Mouse (Mus musculus) bone marrow, adult 2 months (tissue): ENCODE data around the gene Rbp1. TPM values are rescaled to one million over a fixed set of nuclear protein-coding genes. Genes with fewer than 3 reads are reported as not detected.

ENCODE experiments used
- H3K27ac ChIP-seq: fragments of 200-500 bp; 2 replicates; pipeline ENCODE4 v1.5.1; 2012; ENCODE audit warnings: low read depth, mild to moderate bottlenecking, control low read depth, inconsistent platforms, low read length; ENCODE audit not compliant: control insufficient read depth, poor library complexity, insufficient read depth
- H3K4me1 ChIP-seq: fragments of 200-500 bp; 2 replicates; pipeline ENCODE4 v1.6.1; 2011; ENCODE audit warnings: low read length; ENCODE audit not compliant: control insufficient read depth, insufficient read depth
- H3K4me3 ChIP-seq: fragments of 200-500 bp; replicated peaks from 2 replicates; pipeline ENCODE3; 2011; ENCODE audit warnings: mild to moderate bottlenecking, low read depth, low read length, control low read depth; ENCODE audit not compliant: control insufficient read depth
- CTCF ChIP-seq: fragments of 200-500 bp; IDR thresholded peaks from 2 replicates; pipeline ENCODE4 v1.5.1; 2011; ENCODE audit warnings: low read length, control low read depth; ENCODE audit not compliant: control insufficient read depth, insufficient read depth
- POLR2A ChIP-seq: fragments of 200-500 bp; IDR thresholded peaks from 2 replicates; pipeline ENCODE4 v1.6.1; 2011; ENCODE audit warnings: low read depth, mild to moderate bottlenecking, control low read depth, low read length, borderline replicate concordance; ENCODE audit not compliant: control insufficient read depth
- WGBS: fragments of 180-500 bp; shearing (Covaris S2); methylation state at CpG from one replicate; pipeline ENCODE4 v1.1.7; 2018; 5-methylcytosine and 5-hydroxymethylcytosine counted together
- polyA plus RNA-seq: library from polyadenylated mRNA; stranded (reverse); fragments of >200 nt; gene quantifications from 2 replicates; pipeline ENCODE4 v1.2.4, GENCODE M21; 2011; ENCODE audit warnings: low replicate concordance; ENCODE audit not compliant: missing spikeins, insufficient read depth, insufficient read length

The Rbp1 gene
- polyA plus RNA-seq, 1 experiment, result 4.9 TPM

DNA sequence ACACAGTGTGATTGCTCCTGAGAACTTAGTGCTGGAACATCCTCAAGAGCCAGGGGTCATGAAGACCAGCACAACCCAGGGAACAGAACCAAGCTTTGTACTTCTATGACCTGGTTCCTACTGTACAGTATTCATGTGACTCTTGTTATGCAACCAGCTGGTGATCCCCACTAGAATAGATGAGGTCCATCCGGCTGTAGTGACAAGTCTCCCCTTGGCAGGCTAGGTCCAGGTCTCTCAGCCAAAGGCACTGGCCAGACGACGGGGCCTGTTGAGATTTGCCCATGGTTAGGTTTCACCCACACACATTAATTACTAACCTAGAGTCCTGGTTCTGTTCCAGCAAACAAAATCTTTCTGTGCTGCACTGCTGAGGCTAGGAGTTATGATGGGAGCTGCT lies 4.4 kb upstream of the Rbp1 start:
- 81% methylated on average over 3 of the region's 3 CpGs for WGBS
- Histone ChIP-seq H3K4me3 (no peak overlapping the region), H3K27ac (no peak overlapping the region), H3K4me1 (no peaks in the 10 kb centered on the region)
- TF ChIP-seq POLR2A, result no peak
- TF ChIP-seq CTCF, result no peak

DNA sequence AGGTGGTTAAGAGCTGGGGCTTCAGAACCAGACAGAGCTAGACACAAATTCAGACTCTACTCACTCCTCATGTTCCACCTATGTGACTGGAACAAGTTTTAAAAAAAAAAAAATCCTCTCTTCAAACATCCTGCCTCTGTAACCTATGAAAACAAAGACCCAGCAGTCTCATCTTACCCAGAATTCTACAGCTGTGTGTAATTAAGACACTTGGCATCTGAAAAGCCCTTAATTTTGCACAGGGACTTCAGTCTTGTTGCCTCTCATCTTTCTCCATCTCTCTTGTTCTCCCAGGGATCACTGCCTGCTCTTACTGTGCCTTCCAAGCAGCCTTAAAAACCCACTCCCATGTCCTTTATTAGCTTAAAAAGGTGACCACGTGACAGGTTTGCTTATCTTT lies 2.1 kb upstream of the Rbp1 start:
- H3K4me3 ChIP-seq, result no peak overlapping the region
- no peaks in the 10 kb centered on the region; the same call in 1 of the 2 replicates for H3K4me1 ChIP-seq
- 38% methylated on average over 1 of the region's 1 CpGs for WGBS
- no peak overlapping the region for H3K27ac ChIP-seq
- TF ChIP-seq POLR2A (no peak), CTCF (no peak)

DNA sequence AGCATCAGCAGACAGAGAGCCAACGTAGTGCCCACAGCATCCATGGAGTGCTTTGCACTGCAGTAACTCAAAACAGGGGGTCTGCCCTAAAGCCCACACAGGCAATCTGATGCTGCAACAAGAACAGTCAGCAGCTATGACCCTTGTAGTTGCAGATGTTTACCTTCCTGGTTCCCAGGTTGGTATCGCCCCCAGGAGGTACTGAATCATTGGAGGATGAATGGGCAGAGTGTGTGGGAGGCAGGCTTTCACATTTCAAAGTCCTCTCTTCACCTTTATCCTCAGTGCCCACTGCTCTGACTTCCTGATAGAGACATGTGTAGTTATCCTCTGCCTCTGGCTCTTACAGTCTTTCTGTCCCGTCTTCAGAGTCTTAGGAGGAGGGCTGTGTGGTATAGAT lies 858 bp upstream of the Rbp1 start:
- Histone ChIP-seq H3K4me1 (no peaks in the 10 kb centered on the region; the same call in 1 of the 2 replicates), H3K27ac (no peak overlapping the region), H3K4me3 (no peak overlapping the region)
- TF ChIP-seq POLR2A, result no peak
- no peak for TF ChIP-seq CTCF
- 72% methylated on average over 3 of the region's 3 CpGs for WGBS

DNA sequence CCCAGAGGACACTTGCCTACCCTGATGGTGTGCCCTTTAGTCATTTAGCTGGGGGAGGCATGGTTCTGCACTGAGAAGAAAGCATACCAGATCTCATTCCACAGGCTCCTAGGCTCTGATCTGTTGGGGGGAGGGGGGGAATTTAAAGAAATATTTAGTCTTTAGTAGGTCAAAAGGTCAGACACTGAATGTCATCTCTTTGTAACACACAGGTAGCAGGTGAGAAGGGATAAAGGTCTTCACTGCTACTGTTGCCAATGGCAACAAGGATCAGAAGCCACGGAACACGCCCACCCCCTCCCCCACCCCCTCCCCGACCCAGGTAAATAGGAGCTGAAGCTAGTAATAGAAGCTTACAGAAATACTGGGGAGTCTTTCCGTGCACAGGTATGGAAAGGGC lies 930 bp downstream of the Rbp1 start:
- 46% methylated on average over 4 of the region's 4 CpGs for WGBS
- no peak for TF ChIP-seq CTCF
- TF ChIP-seq POLR2A, result no peak
- no peak overlapping the region for H3K4me3 ChIP-seq
- no peak overlapping the region for H3K27ac ChIP-seq
- H3K4me1 ChIP-seq, result no peaks in the 10 kb centered on the region; the same call in 1 of the 2 replicates

DNA sequence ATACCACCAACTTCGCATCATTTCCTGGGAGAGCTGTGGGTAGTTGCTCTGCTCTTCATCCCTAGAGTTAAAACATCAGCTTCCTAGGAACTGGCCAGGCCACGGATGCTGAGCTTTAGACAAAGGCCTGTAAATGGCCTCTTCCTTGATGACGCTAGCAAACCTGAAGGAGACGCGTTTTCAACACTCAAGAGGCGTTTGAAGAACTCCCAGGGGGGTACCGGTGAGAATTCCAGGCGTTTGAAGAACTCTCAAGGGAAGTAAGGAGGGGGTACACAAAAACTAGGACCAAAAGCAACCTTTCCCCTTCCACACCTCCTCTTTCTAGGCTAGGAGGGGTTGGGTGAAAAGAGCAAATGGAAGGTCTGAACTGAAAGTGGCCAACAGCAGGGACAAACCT lies 1.5 kb downstream of the Rbp1 start:
- Histone ChIP-seq H3K27ac (no peak overlapping the region), H3K4me3 (no peak overlapping the region), H3K4me1 (no peaks in the 10 kb centered on the region; the same call in 1 of the 2 replicates)
- 10% methylated on average over 8 of the region's 8 CpGs for WGBS
- TF ChIP-seq CTCF, result no peak
- no peak for TF ChIP-seq POLR2A

DNA sequence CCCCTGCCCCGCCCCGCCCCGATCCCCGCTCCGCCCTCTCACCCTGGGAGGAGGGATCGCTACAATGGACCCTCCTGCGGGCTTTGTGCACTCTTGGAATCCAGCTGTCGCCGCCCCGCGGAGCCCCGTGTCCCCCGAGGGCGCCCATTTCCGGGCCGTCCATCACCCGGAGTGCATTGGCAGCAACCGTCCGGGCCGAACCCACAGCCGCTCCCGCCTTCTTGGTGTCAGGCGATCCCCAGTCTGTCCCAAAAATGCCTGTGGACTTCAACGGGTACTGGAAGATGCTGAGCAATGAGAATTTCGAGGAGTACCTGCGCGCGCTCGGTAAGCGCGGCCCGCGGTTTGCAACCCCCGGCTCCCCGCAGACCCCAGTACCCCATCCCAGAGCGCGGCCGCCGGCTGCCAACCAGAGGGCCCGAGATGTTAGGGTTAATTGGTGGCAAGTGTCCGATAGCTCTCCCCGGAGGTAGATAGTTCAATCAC lies 2.0 kb downstream of the Rbp1 start:
- H3K27ac ChIP-seq, result no peak overlapping the region
- 1% methylated on average over 42 of the region's 42 CpGs for WGBS

DNA sequence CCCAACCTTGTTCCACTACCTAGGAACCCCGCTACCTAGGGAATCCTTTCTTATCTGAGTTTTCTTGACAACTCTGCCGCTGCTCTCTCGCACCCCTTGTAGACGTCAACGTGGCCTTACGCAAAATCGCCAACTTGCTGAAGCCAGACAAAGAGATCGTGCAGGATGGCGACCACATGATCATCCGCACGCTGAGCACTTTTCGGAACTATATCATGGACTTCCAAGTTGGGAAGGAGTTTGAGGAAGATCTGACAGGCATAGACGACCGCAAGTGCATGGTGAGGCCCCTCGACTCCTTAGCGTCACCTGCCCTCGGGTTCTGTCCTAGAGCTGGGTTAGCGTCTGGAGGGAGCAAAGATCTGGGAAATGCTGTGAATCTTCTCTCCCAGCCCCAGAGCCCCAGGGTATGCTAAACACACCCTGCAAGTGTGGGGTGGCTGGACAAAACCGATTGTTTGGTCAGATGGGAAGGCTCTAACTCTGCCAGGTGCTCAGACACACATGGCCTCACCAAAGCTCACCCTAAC lies 2.7 kb downstream of the Rbp1 start:
- no peaks in the 10 kb centered on the region; the same call in 1 of the 2 replicates for H3K4me1 ChIP-seq

More for the DNA sequence above, 2.0 kb downstream of the Rbp1 start:
- H3K4me1 ChIP-seq, result no peaks in the 10 kb centered on the region; the same call in 1 of the 2 replicates
- no peak for TF ChIP-seq CTCF
- H3K4me3 ChIP-seq, result no peak overlapping the region

DNA sequence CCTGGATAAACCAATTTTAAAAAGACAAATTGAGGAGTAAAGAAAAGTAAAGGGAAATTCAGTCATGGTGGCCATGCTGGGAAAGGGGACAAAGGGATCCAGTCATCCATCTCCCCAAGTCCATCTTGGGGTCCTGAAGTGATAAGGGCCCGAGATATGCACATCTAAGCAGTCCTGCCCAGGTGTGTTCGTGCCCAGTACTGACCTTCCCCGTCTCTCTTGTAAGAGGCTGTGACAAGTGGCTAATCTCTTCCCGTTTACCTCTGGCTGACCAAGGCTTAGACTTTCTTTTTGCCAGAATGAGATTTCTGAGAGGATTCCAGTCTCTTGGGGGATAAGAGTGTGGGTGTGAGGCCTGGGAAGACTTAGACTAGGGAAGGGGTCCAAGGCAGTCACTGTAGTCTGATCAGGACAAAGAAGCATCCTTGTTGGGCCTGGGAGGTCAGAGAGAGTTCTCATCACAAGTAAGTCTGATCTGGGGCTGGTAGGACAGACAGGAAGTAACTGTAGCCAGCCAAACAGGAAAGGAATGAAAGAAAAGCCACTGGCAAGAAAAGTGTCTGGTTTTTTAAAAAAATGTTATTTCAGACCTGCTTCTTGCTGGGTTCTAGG lies 5.3 kb downstream of the Rbp1 start:
- WGBS, result 66% methylated on average over 4 of the region's 4 CpGs
- H3K27ac ChIP-seq, result no peak overlapping the region
- no peaks in the 10 kb centered on the region; the same call in 1 of the 2 replicates for H3K4me1 ChIP-seq
- H3K4me3 ChIP-seq, result no peak overlapping the region
- TF ChIP-seq POLR2A (no peak), CTCF (no peak)

More for the DNA sequence above, 2.7 kb downstream of the Rbp1 start:
- Histone ChIP-seq H3K4me3 (no peak overlapping the region), H3K27ac (no peak overlapping the region)
- 12% methylated on average over 19 of the region's 19 CpGs for WGBS
- no peak for TF ChIP-seq CTCF
- TF ChIP-seq POLR2A, result no peak
